Mouse (Mus musculus): ENCODE measurements around the gene Olfr16. TPM values are rescaled to one million over a fixed set of nuclear protein-coding genes. Genes with fewer than 3 reads are reported as not detected.

Olfr16 gene
- polyA plus RNA-seq (2015; fragmentation: Nextera tagmentation; extraction: Ambion mirVana) = not detected in 2 replicates

GRCm38 (mm10) chr1:172950160-172950559, at the start of gene Olfr16:
TSS of gene Olfr16 (plus strand) at chr1:172950409.
- Histone ChIP-seq H3K27ac (no peak within 1 kb of the TSS), H3K9me3 (no peaks in the 10 kb centered on the region), H3K27me3 (no peaks in the 10 kb centered on the region), H3K4me1 (no peaks in the 10 kb centered on the region), H3K36me3 (no peaks in the 10 kb centered on the region), H3K9ac (no peak within 1 kb of the TSS), H3K4me2 (no peak within 1 kb of the TSS), H3K4me3 (no peak within 1 kb of the TSS)
- ATAC-seq (ENCODE audit: borderline replicate concordance, extremely low read depth, low FRiP score, low TSS enrichment) = no peak
- 60% methylated on average over 1 of the region's 1 CpGs for WGBS

- Histone ChIP-seq H3K27me3 (no peaks in the 10 kb centered on the region), H3K9ac (no peak overlapping the region), H3K27ac (no peak overlapping the region), H3K4me1 (no peaks in the 10 kb centered on the region), H3K4me2 (no peak overlapping the region), H3K36me3 (no peaks in the 10 kb centered on the region), H3K4me3 (no peak overlapping the region), H3K9me3 (no peaks in the 10 kb centered on the region)
- no peak for ATAC-seq (ENCODE audit: borderline replicate concordance, extremely low read depth, low FRiP score, low TSS enrichment)
Observed at GRCm38 (mm10) chr1:172903313-172903712, 46.9 kb upstream of the Olfr16 start.

DNA sequence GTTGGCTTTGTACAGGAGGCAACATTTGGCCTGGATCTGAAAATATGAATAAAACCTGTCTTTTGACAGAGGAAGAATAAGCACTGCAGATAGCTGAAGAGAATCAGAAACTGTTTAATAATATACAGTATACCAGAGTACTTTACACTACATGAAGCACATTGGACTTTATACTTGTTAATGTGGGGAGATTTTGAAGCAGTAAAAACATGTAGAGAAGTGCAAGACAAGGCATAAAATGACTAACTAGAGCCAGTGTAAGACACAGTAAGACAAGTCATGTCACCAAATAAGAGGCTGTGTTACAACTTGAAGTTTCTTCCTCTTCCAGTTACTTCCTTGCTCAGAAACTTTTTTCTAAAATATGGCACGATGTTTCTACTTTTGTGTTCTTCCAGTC, 33.1 kb upstream of the Olfr16 start:
- Histone ChIP-seq H3K36me3 (no peaks in the 10 kb centered on the region), H3K9me3 (no peaks in the 10 kb centered on the region), H3K4me1 (no peaks in the 10 kb centered on the region), H3K4me3 (no peak overlapping the region), H3K4me2 (no peak overlapping the region), H3K9ac (no peak overlapping the region), H3K27ac (no peak overlapping the region), H3K27me3 (no peaks in the 10 kb centered on the region)
- WGBS = 80% methylated on average over 1 of the region's 1 CpGs
- ATAC-seq (ENCODE audit: borderline replicate concordance, extremely low read depth, low FRiP score, low TSS enrichment) = no peak

GRCm38 (mm10) chr1:172918450-172918849, 31.8 kb upstream of the Olfr16 start:
- Histone ChIP-seq H3K27ac (no peak overlapping the region), H3K9ac (no peak overlapping the region), H3K4me3 (no peak overlapping the region), H3K27me3 (no peaks in the 10 kb centered on the region), H3K4me2 (no peak overlapping the region), H3K36me3 (no peaks in the 10 kb centered on the region), H3K9me3 (no peaks in the 10 kb centered on the region), H3K4me1 (no peaks in the 10 kb centered on the region)
- ATAC-seq (ENCODE audit: borderline replicate concordance, extremely low read depth, low FRiP score, low TSS enrichment) = no peak
- 78% methylated on average over 2 of the region's 2 CpGs for WGBS

DNA sequence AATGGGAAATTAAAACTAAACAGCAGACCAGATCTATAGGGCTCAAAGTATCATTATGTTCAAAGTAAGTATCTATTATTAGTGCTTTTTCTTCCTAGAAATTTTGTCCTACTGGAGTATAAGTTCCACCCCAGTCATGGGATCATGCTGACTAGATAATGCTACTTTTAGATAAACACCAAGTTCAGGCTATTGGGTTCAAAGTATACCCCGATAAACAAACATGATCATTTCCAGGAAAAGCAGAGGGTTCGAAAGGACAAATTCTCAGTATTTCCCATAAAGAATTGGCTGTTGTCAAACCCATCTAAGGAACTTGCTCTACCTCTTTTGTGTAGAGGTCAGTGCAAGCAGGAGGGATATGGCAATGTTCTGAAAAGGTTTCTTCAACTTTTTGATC, 18.0 kb upstream of the Olfr16 start:
- no peak overlapping the region for H3K27ac ChIP-seq
- H3K27me3 ChIP-seq = no peaks in the 10 kb centered on the region
- H3K9me3 ChIP-seq = no peaks in the 10 kb centered on the region
- H3K36me3 ChIP-seq = no peaks in the 10 kb centered on the region
- no peak for ATAC-seq (ENCODE audit: borderline replicate concordance, extremely low read depth, low FRiP score, low TSS enrichment)
- no peak overlapping the region for H3K4me3 ChIP-seq
- no peak overlapping the region for H3K9ac ChIP-seq
- 76% methylated on average over 2 of the region's 2 CpGs for WGBS
- no peak overlapping the region for H3K4me2 ChIP-seq
- no peaks in the 10 kb centered on the region for H3K4me1 ChIP-seq

DNA sequence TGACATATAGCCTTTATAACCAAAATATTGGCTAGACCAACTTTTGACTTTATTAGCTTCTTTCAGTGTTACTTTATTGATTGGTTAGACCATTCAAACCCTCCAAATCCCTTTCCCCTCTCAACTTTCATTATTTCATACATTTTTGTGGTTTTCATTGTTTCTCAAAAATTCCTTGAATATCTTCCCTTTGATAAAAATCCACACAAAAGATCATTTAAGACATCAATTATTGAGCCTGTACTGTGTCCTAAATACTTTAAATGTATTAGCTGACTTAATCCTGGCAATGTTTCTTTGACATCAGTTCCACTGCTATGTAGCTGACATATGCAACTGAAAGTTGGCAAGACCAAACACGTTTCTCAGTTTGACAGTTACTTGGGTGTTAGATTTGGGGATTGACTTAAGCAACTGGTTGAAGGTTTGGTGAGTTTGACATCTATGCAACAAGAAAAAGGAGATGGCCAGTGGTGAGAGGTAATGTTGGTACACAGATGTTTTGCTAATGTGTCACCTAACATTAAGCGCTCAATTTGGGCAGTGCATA, 1.0 kb downstream of the Olfr16 start:
- Histone ChIP-seq H3K27me3 (no peaks in the 10 kb centered on the region), H3K9me3 (no peaks in the 10 kb centered on the region), H3K4me1 (no peaks in the 10 kb centered on the region), H3K4me2 (no peak overlapping the region), H3K36me3 (no peaks in the 10 kb centered on the region), H3K27ac (no peak overlapping the region), H3K9ac (no peak overlapping the region), H3K4me3 (no peak overlapping the region)
- ATAC-seq (ENCODE audit: borderline replicate concordance, extremely low read depth, low FRiP score, low TSS enrichment) = no peak
- WGBS = 61% methylated on average over 2 of the region's 2 CpGs

DNA sequence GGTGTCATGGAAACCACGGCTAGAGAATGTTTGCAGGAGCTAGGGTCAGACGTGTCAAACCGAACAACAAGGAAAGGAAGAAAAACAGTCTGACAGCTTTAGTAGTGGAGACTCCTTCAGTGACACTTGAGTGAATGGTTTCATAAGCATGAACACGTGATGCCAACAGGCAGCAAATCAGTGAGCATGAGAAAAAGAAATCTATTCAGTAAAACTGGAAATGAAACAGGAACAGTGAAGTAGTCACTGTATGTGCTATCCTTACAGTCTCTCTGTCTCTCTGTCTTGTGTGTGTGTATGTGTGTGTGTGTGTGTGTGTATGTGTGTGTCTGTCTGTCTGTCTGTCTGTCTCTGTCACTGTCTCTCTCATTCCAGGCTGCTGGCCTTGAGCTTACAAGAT, 5.2 kb downstream of the Olfr16 start:
- H3K4me3 ChIP-seq = no peak overlapping the region
- H3K9ac ChIP-seq = no peak overlapping the region
- no peak overlapping the region for H3K4me2 ChIP-seq
- no peak overlapping the region for H3K27ac ChIP-seq
- no peaks in the 10 kb centered on the region for H3K27me3 ChIP-seq
- H3K36me3 ChIP-seq = no peaks in the 10 kb centered on the region
- no peak for ATAC-seq (ENCODE audit: borderline replicate concordance, extremely low read depth, low FRiP score, low TSS enrichment)
- no peaks in the 10 kb centered on the region for H3K4me1 ChIP-seq
- WGBS = 45% methylated on average over 4 of the region's 4 CpGs
- H3K9me3 ChIP-seq = no peaks in the 10 kb centered on the region

DNA sequence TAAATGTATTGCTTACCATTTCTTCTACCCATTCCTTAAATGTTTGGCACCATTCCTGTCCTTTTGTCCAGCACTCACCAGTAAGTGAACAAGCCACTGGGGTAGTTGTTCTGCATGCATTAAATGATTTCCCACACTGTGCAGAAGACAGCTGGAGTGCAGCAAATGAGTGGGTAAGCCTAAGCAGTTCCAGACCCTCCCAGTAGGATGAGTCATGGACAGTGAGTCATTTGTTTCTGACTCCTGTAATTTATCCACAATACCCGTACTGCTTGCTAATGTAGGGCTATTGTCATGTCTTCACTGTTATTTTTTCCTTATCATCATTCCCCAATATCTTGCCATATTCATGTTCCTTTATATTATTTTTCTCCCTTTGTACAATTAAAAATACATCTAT, 10.2 kb downstream of the Olfr16 start:
- WGBS = 54% methylated on average over 1 of the region's 1 CpGs

GRCm38 (mm10) chr1:172989794-172990634, 39.8 kb downstream of the Olfr16 start:
- no peak for ATAC-seq (ENCODE audit: borderline replicate concordance, extremely low read depth, low FRiP score, low TSS enrichment)
- 71% methylated on average over 12 of the region's 12 CpGs for WGBS
- H3K4me1 ChIP-seq = no peaks in the 10 kb centered on the region
- no peaks in the 10 kb centered on the region for H3K9me3 ChIP-seq
- H3K9ac ChIP-seq = no peak overlapping the region
- H3K27me3 ChIP-seq = no peaks in the 10 kb centered on the region
- H3K4me2 ChIP-seq = no peak overlapping the region
- H3K4me3 ChIP-seq = no peak overlapping the region
- no peak overlapping the region for H3K27ac ChIP-seq
- H3K36me3 ChIP-seq = no peaks in the 10 kb centered on the region

More for the DNA sequence above, 10.2 kb downstream of the Olfr16 start:
- Histone ChIP-seq H3K9ac (no peak overlapping the region), H3K4me3 (no peak overlapping the region), H3K27ac (no peak overlapping the region), H3K9me3 (no peaks in the 10 kb centered on the region), H3K36me3 (no peaks in the 10 kb centered on the region), H3K4me2 (no peak overlapping the region), H3K27me3 (no peaks in the 10 kb centered on the region), H3K4me1 (no peaks in the 10 kb centered on the region)
- no peak for ATAC-seq (ENCODE audit: borderline replicate concordance, extremely low read depth, low FRiP score, low TSS enrichment)

DNA sequence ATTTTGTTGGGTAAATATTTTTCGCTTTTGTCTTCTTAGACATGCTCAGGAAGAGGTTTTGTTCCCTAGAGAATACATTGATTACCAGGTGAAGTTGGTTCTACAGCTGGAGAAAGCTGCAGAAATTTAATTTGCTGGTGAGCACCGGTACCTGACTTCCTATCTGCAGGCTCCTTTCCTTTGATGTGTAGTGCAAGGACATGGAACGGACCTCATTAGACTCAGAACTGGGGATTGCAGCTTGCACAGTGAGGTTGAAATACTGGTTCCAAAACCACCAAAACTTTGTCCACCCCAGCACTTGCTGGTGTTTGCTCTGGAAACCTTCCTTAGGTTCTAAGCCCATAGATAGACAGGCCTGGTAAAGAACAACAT, 40.4 kb downstream of the Olfr16 start:
- Histone ChIP-seq H3K36me3 (no peaks in the 10 kb centered on the region), H3K27ac (no peak overlapping the region), H3K4me1 (no peaks in the 10 kb centered on the region), H3K27me3 (no peaks in the 10 kb centered on the region), H3K4me2 (no peak overlapping the region), H3K4me3 (no peak overlapping the region), H3K9ac (no peak overlapping the region), H3K9me3 (no peaks in the 10 kb centered on the region)
- no peak for ATAC-seq (ENCODE audit: borderline replicate concordance, extremely low read depth, low FRiP score, low TSS enrichment)
- WGBS = 76% methylated on average over 3 of the region's 3 CpGs

Measured in lung, embryonic 15.5 days (tissue).